Mouse (Mus musculus): Measurements from ENCODE around the gene Foxi3. TPM values are rescaled to one million over a fixed set of nuclear protein-coding genes. Genes with fewer than 3 reads are reported as not detected.

Gene Foxi3
- total RNA-seq, 2 experiments from 2014 or later, result not detected

GRCm38 (mm10) chr6:70982416-70982815, 26.1 kb downstream of the Foxi3 start:
- no peak for DNase-seq (ENCODE audit: low spot score in 2 of 2)

- DNase-seq (ENCODE audit: low spot score in 2 of 2), result no peak
Observed at GRCm38 (mm10) chr6:70986683-70987082, 30.4 kb downstream of the Foxi3 start.

- no peak for DNase-seq (ENCODE audit: low spot score in 2 of 2)
Observed at GRCm38 (mm10) chr6:70996123-70996723, 39.9 kb downstream of the Foxi3 start.

- no peak for DNase-seq (ENCODE audit: low spot score in 2 of 2)
Observed at GRCm38 (mm10) chr6:71002656-71003055, 46.3 kb downstream of the Foxi3 start.

- no peak for DNase-seq (ENCODE audit: low spot score in 2 of 2)
Observed at GRCm38 (mm10) chr6:71004161-71004560, 47.8 kb downstream of the Foxi3 start.

Other genes starting within 250 kb of the Foxi3 start
- 10 to 100 TPM; 21.7 to 23.4 TPM for gene Rpia, start 164.3 kb upstream of the Foxi3 start, total RNA-seq (2021)
- 10 to 100 TPM; 17.2 to 17.4 TPM for gene Eif2ak3, start 112.0 kb upstream of the Foxi3 start, total RNA-seq (2021)
- gene Tex37, start 37.6 kb upstream of the Foxi3 start, total RNA-seq (2021), result not detected
- gene Thnsl2, start 187.9 kb downstream of the Foxi3 start, total RNA-seq (2021), result 10 to 100 TPM; 16.6 to 17.3 TPM
- gene Fabp1, start 243.3 kb downstream of the Foxi3 start, total RNA-seq (2021), result not detected

All from adrenal gland, adult 18-20 months (tissue).